Mouse (Mus musculus): ENCODE measurements around the gene Lrrc25. TPM values are rescaled to one million over a fixed set of nuclear protein-coding genes. Genes with fewer than 3 reads are reported as not detected.

Lrrc25 gene
- polyA plus RNA-seq, 1 experiment from 2014 or later, result 1.9 TPM

DNA sequence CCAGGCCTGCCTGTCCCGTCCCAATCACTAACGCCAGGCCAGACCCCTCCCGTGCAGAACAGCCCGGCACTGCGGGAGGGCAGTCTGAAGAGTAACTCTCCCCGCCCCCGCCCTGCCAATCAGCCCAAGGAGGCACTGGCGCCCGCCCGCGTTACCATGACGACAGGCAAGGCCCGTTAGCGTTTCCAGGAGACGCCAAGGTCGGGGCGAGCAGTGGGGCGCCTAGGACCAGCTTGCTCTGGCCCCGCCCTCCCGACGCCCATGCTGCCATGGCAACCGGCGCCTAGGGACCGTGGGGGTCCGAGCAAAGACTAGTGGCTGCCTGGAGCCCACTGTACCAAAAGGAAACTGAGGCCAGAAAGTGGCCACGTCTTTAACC lies 14.7 kb upstream of the Lrrc25 start:
- Histone ChIP-seq H3K9me3 (no peaks in the 10 kb centered on the region), H3K4me3 (peak overlapping the region; percentile 19), H3K27ac (peak overlapping the region; percentile 92), H3K9ac (peak overlapping the region; percentile 58; the same call in 1 of the 2 replicates), H3K4me2 (peak overlapping the region; percentile 52), H3K4me1 (replicated peaks) (peaks cover 87% of the 10 kb centered on the region), H3K36me3 (peaks cover 22% of the 10 kb centered on the region), H3K27me3 (peaks cover 9% of the 10 kb centered on the region)
- peak; percentile 28 for ATAC-seq (ENCODE audit: low FRiP score)
- WGBS, result under 1% methylated on average over 26 of the region's 26 CpGs

DNA sequence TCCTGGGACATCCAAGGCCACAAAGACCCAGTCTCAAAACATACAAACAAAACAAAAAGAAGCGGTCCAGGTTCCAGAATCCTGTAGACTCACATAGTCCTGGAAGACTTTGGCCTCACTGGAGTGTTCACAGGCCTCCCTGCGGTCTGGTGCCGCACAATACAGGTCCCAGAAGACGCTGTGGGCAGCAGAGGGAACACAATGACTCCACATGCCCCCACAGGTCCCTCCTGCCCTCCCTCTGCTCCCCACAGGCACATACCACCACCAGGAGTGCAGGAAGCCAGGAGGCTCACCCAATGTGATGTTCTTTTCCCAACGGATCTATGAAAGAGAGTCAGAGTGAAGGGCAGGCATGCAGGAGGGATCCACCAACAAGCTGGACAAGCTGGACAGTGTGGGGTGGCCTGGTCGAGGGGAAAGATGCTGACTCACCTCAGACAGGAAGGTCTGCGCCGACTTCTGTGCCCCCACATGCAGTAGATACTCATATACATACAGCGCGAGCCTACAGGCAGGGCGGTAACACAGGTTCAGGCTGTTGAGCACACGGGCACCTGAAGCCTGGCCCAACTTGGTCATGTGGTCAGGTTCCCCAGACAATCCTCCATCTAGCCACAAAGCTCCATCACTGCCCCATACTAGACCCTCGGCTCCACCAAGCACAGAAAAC lies 13.7 kb upstream of the Lrrc25 start:
- peaks cover 12% of the 10 kb centered on the region for H3K36me3 ChIP-seq
- 94% methylated on average over 13 of the region's 13 CpGs for WGBS
- H3K4me2 ChIP-seq, result no peak overlapping the region
- H3K9me3 ChIP-seq, result no peaks in the 10 kb centered on the region
- ATAC-seq (ENCODE audit: low FRiP score), result no peak
- peak overlapping the region; percentile 92 for H3K27ac ChIP-seq
- H3K27me3 ChIP-seq, result 0 out of 2 replicates have a peak, but pooled peaks cover under 1% of the 10 kb centered on the region
- H3K9ac ChIP-seq, result no peak overlapping the region
- peaks cover 87% of the 10 kb centered on the region for H3K4me1 ChIP-seq (replicated peaks)
- no peak overlapping the region for H3K4me3 ChIP-seq

DNA sequence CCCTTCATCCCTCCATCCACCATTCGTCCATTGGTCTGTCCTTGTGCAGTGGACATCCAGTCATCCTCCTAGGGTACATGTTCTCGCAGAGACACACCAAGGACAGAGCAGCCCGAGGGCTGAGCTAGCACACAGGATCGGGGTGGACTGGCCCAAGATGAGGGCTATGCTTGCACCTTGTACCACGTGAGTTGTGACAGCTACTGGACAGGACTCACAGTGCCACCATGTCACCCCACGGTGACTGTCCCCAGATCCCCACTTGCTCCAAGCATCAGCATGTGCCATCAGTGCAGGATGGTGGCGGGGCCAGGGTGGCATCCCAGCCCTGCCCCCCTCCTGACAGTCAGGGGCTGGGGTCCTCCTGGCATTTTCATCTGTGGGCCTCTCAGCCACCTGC lies 11.4 kb upstream of the Lrrc25 start:
- H3K4me2 ChIP-seq, result no peak overlapping the region
- H3K4me3 ChIP-seq, result no peak overlapping the region
- H3K27ac ChIP-seq, result 0 out of 2 replicates have a peak overlapping the region, but pooled peaks have one; percentile 18
- no peak for ATAC-seq (ENCODE audit: low FRiP score)
- no peaks in the 10 kb centered on the region for H3K27me3 ChIP-seq
- H3K36me3 ChIP-seq, result peaks cover 11% of the 10 kb centered on the region
- WGBS, result 84% methylated on average over 7 of the region's 7 CpGs
- H3K9ac ChIP-seq, result peak overlapping the region; percentile 51; the same call in 1 of the 2 replicates
- peaks cover 84% of the 10 kb centered on the region for H3K4me1 ChIP-seq (replicated peaks)
- no peaks in the 10 kb centered on the region for H3K9me3 ChIP-seq

DNA sequence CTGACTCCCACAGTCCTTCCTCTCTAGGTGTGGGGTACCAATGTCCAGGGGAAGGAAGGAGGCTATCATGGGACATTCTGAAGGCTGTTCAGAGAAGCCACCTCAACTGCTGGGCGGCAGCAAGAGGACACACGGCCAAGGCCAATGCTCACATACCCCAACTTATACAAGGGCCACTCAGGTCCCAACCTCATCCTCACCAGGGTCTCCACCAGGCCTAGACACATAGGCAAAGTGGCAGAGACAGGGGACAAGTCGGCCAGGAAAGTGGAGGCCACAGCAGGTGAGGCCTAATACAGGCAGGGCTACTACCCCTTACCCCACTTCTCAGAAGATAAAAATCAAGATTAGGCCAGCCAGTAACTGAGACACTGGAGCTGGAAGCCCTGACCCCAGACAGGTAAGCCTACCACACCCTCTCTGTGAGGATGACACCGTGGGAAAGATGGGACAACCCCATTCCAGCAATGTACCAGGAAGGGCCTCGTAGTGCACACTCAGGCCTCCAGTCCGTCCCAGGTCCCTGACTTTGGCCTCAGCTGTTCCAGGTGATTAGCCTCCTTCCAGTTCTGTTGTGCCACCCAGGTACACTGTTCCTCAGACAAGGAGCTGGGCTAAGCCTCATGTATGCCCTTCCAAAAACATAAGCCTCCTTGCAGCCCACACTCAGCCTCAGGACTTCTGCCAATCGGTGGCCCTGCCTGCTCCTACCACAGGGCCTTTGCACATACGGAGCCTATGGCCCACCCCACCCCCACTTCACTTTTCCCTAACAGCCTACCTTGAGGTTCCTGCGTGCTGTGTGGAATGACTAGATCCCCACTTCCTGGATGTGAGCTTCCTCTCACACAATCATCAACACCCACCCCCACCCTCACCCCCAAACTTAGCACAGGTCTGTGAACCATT lies 9.8 kb upstream of the Lrrc25 start:
- H3K9me3 ChIP-seq, result no peaks in the 10 kb centered on the region
- ATAC-seq (ENCODE audit: low FRiP score), result no peak
- H3K27me3 ChIP-seq, result no peaks in the 10 kb centered on the region
- H3K4me1 ChIP-seq (replicated peaks), result peaks cover 83% of the 10 kb centered on the region
- peaks cover 11% of the 10 kb centered on the region for H3K36me3 ChIP-seq
- H3K27ac ChIP-seq, result no peak overlapping the region
- 86% methylated on average over 9 of the region's 9 CpGs for WGBS
- no peak overlapping the region; the same call in 1 of the 2 replicates for H3K9ac ChIP-seq
- H3K4me3 ChIP-seq, result no peak overlapping the region
- peak overlapping the region; percentile 79 for H3K4me2 ChIP-seq

DNA sequence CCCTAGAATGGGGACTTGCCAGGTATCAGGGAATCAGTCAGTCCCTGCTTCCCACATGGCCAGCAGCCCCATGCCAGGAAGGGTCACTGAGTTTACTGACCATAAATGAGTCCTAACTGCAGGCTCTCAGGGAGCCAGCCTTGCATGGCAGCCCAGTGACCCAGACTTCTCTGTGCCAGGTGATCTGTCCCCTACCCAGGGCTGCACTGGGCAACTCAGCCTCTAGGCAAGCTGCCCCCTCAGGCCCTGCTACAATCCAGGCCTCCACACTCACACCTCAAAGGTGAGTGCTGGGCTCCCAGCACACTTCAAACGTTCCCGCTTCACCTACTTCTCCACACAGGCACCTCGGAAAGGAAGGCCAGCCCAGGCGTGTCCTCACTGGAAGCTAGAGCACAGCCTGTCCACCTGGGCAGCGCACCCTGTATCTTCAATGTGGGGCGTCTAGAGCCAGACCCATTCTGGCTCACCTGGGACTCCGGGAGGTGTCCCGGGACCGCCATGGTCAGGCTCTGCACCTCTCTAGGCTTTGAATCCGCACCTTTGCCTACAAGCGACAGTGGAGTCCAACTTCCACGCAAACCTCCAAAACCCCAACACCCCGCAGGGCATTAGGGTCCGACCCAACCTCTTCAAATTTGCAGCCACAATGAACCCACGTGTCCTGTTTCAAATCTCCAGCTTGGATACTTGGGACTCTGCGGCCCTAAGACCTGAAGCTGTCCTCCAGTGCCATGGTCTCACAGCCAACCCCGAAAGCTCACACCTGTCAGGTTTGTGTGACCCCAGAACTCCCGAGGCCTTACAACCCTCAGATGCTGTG lies 9.0 kb upstream of the Lrrc25 start:
- no peak for ATAC-seq (ENCODE audit: low FRiP score)
- H3K4me3 ChIP-seq, result peak overlapping the region; percentile 75

DNA sequence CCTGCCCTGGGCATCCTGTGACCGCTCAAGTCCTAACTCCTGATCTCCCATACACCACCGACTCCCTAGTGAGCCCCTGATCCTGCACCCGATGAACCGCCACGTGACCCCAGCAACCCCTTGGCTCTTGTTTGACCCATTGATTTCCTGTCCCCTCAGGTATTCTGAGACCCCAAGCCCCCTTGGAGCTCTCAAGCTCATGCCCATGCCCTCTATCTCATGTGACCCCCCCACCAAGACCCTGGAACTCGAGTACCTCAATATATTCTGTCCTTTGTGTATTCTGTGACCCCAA lies 8.4 kb upstream of the Lrrc25 start:
- Histone ChIP-seq H3K27ac (no peak overlapping the region; the same call in 1 of the 2 replicates), H3K27me3 (0 out of 2 replicates have a peak, but pooled peaks cover 2% of the 10 kb centered on the region), H3K9ac (peak overlapping the region; percentile 93), H3K4me3 (peak overlapping the region; percentile 75), H3K4me1 (replicated peaks) (peaks cover 79% of the 10 kb centered on the region), H3K4me2 (peak overlapping the region; percentile 79), H3K9me3 (no peaks in the 10 kb centered on the region), H3K36me3 (peaks cover 6% of the 10 kb centered on the region)
- 35% methylated on average over 6 of the region's 6 CpGs for WGBS
- ATAC-seq (ENCODE audit: low FRiP score), result no peak

More for the DNA sequence above, 9.0 kb upstream of the Lrrc25 start:
- Histone ChIP-seq H3K27me3 (0 out of 2 replicates have a peak, but pooled peaks cover 2% of the 10 kb centered on the region), H3K9me3 (no peaks in the 10 kb centered on the region), H3K4me1 (replicated peaks) (peaks cover 83% of the 10 kb centered on the region), H3K27ac (no peak overlapping the region), H3K36me3 (peaks cover 11% of the 10 kb centered on the region), H3K9ac (peak overlapping the region; percentile 93), H3K4me2 (peak overlapping the region; percentile 79)
- 69% methylated on average over 18 of the region's 18 CpGs for WGBS

DNA sequence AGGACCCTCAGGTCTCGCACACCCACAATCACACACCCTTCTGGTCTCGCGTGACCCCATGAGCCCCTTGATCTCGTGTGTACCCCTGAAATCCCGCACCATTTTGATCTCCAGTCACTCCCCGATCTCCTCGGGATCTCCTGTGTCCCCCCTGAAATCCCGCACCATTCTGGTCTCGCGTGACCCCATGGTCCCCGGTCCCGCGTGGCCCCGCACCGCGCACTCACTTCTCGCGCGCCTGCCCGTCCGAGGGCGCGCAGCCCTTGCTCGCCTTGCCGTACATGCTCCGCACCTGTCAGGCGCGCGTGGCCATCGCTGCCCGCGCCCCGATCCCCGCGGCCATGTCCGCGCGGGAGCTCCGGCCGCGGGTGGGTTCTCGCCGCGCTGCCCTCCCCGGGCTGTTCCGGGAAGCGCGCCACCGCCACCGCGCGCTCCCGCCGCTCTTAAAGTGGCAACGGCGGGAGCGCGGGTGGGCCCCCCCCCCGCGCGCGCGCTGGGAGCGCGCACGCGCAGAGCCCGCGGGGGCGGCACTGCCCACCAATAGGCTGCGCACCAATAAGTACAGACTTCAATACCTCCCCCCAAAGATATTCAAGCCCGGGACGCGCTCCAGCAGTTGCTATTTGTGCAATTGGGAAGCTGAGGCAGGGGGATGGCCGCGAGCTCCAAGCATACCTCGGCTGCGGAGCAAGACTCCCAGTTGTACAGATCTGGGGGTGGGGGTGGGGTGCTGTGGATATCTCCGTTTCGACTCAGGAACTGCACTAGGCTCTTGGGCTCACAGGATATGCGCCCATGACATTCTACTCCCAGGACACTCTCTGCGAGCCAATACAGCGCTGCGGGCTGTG lies 7.8 kb upstream of the Lrrc25 start:
- Histone ChIP-seq H3K27me3 (0 out of 2 replicates have a peak, but pooled peaks cover 2% of the 10 kb centered on the region), H3K4me1 (replicated peaks) (peaks cover 79% of the 10 kb centered on the region), H3K27ac (peak overlapping the region; percentile 87), H3K9ac (peak overlapping the region; percentile 93), H3K36me3 (no peaks in the 10 kb centered on the region), H3K4me3 (peak overlapping the region; percentile 75), H3K9me3 (no peaks in the 10 kb centered on the region), H3K4me2 (peak overlapping the region; percentile 79)
- 2% methylated on average over 77 of the region's 84 CpGs for WGBS
- no peak for ATAC-seq (ENCODE audit: low FRiP score)

DNA sequence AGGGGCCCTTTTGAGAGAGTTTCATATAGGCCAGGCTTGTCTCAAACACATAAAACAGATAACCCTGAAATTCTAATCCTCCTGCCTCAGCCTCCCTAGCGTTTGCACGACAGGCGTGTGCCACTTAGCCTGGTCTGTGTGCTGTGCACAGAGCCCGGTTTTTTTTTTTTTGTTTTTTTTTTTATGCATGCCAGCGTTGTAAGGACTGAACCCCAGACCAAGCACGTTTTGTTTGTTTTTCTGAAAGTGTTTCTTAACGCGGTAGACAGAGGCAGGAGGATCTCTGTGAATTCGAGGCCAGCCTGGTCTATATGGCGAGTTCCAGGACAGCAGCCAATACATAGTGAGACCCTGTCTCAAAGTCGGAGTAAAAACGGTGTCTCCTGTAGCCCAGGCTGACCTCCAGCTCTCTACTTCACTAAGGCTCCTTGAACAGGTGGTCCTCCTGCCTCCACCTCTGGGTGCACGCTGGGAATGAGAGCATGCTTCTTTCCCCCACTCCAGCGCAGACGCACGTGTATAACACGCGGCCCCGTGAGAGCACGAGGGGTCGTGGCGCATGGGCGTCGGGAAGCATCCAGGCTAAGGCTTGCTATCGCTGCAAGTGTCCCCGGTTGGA lies 7.1 kb upstream of the Lrrc25 start, which contains the start of gene Ssbp4:
Ssbp4 (minus strand) TSS at position 124 of the 619 bp plus-strand sequence.
- Histone ChIP-seq H3K9me3 (no peaks in the 10 kb centered on the region), H3K27ac (peak within 1 kb of the TSS; percentile 87), H3K4me3 (peak within 1 kb of the TSS; percentile 75), H3K9ac (peak within 1 kb of the TSS; percentile 93), H3K36me3 (no peaks in the 10 kb centered on the region), H3K4me2 (peak within 1 kb of the TSS; percentile 79), H3K27me3 (0 out of 2 replicates have a peak, but pooled peaks cover 2% of the 10 kb centered on the region), H3K4me1 (replicated peaks) (peaks cover 78% of the 10 kb centered on the region)
- WGBS, result 6% methylated on average over 26 of the region's 26 CpGs
- ATAC-seq (ENCODE audit: low FRiP score), result peak; percentile 5

DNA sequence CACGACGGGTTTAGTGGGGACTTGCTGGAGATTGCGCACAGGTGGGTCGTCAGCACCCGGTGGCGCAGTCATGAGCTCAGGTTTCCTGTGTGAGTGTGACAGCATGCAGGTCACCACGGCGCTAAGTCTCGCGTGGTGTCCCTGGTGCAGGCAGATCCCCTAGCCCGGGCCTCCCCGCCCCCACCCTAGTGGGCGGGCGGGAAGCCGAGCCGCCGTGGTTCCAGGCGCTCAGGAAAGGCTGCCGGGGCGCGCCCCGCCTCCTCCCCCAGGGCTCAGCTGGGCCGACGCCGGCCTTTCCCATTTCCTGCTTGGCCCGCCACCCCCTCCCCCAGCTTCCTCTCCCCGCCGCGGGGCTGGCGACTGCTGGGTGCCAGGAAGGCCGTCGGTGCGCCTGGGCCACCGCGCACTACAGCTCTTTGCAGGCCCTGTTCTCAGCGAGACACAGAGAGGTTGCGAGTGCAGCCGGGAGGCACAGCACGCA lies 6.5 kb upstream of the Lrrc25 start:
- Histone ChIP-seq H3K4me2 (peak overlapping the region; percentile 79), H3K27me3 (0 out of 2 replicates have a peak, but pooled peaks cover 2% of the 10 kb centered on the region), H3K9me3 (no peaks in the 10 kb centered on the region), H3K4me3 (peak overlapping the region; percentile 75), H3K36me3 (no peaks in the 10 kb centered on the region), H3K9ac (peak overlapping the region; percentile 68), H3K27ac (peak overlapping the region; percentile 87), H3K4me1 (replicated peaks) (peaks cover 72% of the 10 kb centered on the region)
- peak; percentile 39 for ATAC-seq (ENCODE audit: low FRiP score)
- under 1% methylated on average over 39 of the region's 39 CpGs for WGBS

DNA sequence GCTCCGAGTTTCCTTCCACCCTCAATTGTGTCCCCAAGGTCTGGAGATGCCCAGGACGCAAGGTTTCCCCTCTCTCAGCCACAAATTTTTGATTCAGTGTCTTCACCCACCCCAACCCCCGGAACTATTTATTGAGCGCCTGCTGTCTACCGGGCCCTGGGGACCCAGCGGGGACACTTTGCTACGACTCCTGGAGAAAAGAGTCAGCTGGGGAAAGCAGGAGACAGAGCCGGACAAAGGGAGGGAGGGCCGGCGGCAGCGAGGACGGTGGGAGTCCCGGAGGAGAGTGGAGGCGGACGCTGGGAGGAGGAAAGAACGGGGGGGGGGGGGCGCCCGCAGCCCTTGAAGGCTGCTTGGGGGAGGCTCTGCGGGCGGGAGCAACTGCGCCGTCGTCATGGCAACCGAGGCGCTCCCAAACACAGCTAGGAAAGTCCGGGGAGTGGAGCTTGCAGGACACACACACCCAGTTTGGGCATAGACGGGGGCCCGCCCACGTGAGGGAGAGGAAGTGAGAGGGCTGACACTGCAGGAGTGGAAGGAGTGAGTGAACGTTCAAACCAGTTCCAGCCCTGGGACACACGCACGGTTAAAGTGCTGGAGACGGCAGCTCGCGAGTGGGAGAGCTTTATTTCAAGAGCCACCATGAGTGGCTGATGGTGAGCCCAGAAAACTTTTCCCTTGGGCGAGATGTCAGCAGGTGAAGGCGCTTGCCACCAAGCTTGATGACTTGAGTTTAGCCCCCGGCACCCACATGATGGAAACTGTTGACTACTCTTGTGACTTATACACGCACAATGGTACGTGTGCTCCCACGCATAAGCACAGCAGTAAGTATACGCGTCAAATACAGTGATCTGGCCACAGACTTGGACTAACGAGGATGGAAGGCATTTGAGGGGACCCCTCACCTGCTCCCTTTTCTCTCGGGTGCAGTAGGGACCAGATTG lies 5.8 kb upstream of the Lrrc25 start:
- under 1% methylated on average over 43 of the region's 45 CpGs for WGBS
- 0 out of 2 replicates have a peak, but pooled peaks cover 2% of the 10 kb centered on the region for H3K27me3 ChIP-seq
- ATAC-seq (ENCODE audit: low FRiP score), result peak; percentile 23
- peak overlapping the region; percentile 75 for H3K4me3 ChIP-seq
- H3K27ac ChIP-seq, result peak overlapping the region; percentile 87
- peak overlapping the region; percentile 68 for H3K9ac ChIP-seq
- no peaks in the 10 kb centered on the region for H3K9me3 ChIP-seq
- H3K36me3 ChIP-seq, result no peaks in the 10 kb centered on the region
- H3K4me2 ChIP-seq, result peak overlapping the region; percentile 79
- H3K4me1 ChIP-seq (replicated peaks), result peaks cover 65% of the 10 kb centered on the region

Measured in hindbrain, embryonic 13.5 days (tissue).